Mouse (Mus musculus) mouse embryonic stem cell (cell line): ENCODE measurements at regions not wholly inside any gene's neighbourhood (a gene's known extent, or its start where the extent isn't known, plus 50 kb on each side); places are given as distances from the start of the nearest gene placed in this dataset.
"Not testable (repeated sequence)": the region's sequence is repeated elsewhere in the genome, so short reads cannot be mapped to it uniquely, and the experiment has no call there.

Experiments used
- in situ Hi-C, 2 experiments: fragments of 300-500 bp; cut with MboI; formaldehyde crosslinking; loops; 1 replicate in 1 of 2; 3 replicates in 1 of 2; pipeline ENCODE4 v1.14.3; 2019 to 2020; ENCODE audit warnings: low sequenced_read_pairs in 2 of 2, low pct_unique_long_range_greater_than_20kb in 1 of 2, mixed read lengths in 1 of 2; ENCODE audit not compliant: unreplicated experiment in 1 of 2

GRCm38 (mm10) chr12:15043264-15043663 lies 773.5 kb downstream of the Trib2 start:
- in situ Hi-C loops = no loop called here

GRCm38 (mm10) chr12:15011091-15011490 lies 805.6 kb downstream of the Trib2 start:
- in situ Hi-C loops = no loop called here

- in situ Hi-C loops = not testable (repeated sequence)
Measured at GRCm38 (mm10) chr12:15002401-15002800, 814.3 kb downstream of the Trib2 start.
